Mouse (Mus musculus) C2C12 (cell line): ENCODE results near the gene Mmp25.

Experiments used
- MAX ChIP-seq: IDR thresholded peaks from one replicate; pipeline ENCODE4 v1.6.1; 2011; ENCODE audit warnings: mild to moderate bottlenecking, control low read depth
- MYOD1 ChIP-seq: IDR thresholded peaks from one replicate; pipeline ENCODE4 v1.6.1; 2011; ENCODE audit warnings: low read depth; ENCODE audit not compliant: control insufficient read depth, insufficient read length

- TF ChIP-seq MYOD1 (no peak), MAX (no peak)
Measured at GRCm38 (mm10) chr17:23673424-23674073, 28.5 kb upstream of the Mmp25 start, which contains the start of the genes Hcfc1r1 and Thoc6.
